Mouse (Mus musculus) bone marrow, adult 2 months (tissue): ENCODE measurements around the gene Camkmt.

Source experiments
- CTCF ChIP-seq: fragments of 200-500 bp; IDR thresholded peaks from 2 replicates; pipeline ENCODE4 v1.5.1; 2011; ENCODE audit warnings: low read length, control low read depth; ENCODE audit not compliant: control insufficient read depth, insufficient read depth
- POLR2A ChIP-seq: fragments of 200-500 bp; IDR thresholded peaks from 2 replicates; pipeline ENCODE4 v1.6.1; 2011; ENCODE audit warnings: low read depth, mild to moderate bottlenecking, control low read depth, low read length, borderline replicate concordance; ENCODE audit not compliant: control insufficient read depth

DNA sequence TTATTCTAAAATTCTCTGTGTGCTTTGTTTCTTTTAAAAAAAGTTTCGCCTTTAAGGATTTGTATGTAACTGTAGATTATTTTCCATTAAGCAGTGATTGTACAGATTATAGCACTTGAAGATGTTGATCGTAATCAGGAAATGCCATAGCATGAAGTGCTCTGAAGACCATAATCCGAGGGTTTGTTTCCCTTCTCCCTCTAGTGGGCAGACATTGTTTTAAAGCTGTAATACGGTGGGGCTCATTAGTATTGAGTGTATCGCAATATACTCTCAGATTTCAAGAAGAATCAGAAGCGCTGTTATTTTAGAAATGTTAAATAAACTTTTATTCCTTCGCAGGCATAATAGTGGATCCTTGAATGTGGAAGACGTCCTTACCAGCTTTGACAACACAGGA, 23.1 kb downstream of the Camkmt start:
- TF ChIP-seq CTCF (no peak), POLR2A (no peak)
